Mouse (Mus musculus): Measurements from ENCODE around the gene Vmn2r61.

Gene Vmn2r61

DNA sequence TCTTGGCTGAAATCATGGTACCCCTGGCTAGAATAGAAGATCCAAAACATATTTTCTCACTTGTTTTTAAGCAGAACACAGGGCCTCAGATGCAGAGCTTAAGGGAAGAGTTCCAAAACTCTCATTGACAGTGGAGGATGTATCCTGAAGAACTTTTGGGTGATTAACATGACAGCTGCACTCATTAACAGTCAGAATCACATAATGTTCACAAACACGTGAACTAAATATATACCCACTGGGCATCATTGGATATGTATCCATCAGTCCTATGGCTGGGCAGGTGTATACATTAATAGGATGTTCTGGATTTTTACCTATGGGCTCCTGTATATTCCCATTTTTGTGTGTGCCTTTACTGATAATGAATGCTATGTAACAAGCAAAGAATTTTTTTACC is at the start of gene Vmn2r61:
Vmn2r61 (plus strand) TSS at position 301 of the 400 bp plus-strand sequence.
- no peak for DNase-seq (ENCODE audit: low spot score)
